Mouse (Mus musculus): Measurements from ENCODE around the gene Tmod3.
"Not testable (repeated sequence)": the region's sequence is repeated elsewhere in the genome, so short reads cannot be mapped to it uniquely, and the experiment has no call there.

Tmod3 gene

GRCm38 (mm10) chr9:75553719-75554118, 5.7 kb downstream of the Tmod3 start:
- DNase-seq (ENCODE audit: low spot score), result no peak

GRCm38 (mm10) chr9:75551342-75551741, 8.1 kb downstream of the Tmod3 start:
- DNase-seq (ENCODE audit: low spot score), result no peak

- peak; percentile 55 for DNase-seq (ENCODE audit: low spot score)
These were observed 10.4 kb downstream of the Tmod3 start for GRCm38 (mm10) chr9:75549010-75549409.

GRCm38 (mm10) chr9:75546885-75547553, 12.4 kb downstream of the Tmod3 start:
- peak; percentile 96 for DNase-seq (ENCODE audit: low spot score)

GRCm38 (mm10) chr9:75545514-75545913, 13.9 kb downstream of the Tmod3 start:
- DNase-seq (ENCODE audit: low spot score), result no peak

- DNase-seq (ENCODE audit: low spot score), result peak; percentile 84
These were observed 18.0 kb downstream of the Tmod3 start for GRCm38 (mm10) chr9:75541497-75541896.

- DNase-seq (ENCODE audit: low spot score), result no peak
These were observed 23.0 kb downstream of the Tmod3 start for GRCm38 (mm10) chr9:75536422-75536821.

- no peak for DNase-seq (ENCODE audit: low spot score)
These were observed 25.0 kb downstream of the Tmod3 start for GRCm38 (mm10) chr9:75534431-75534962.

- DNase-seq (ENCODE audit: low spot score), result not testable (repeated sequence)
These were observed 26.5 kb downstream of the Tmod3 start for GRCm38 (mm10) chr9:75532989-75533388.

GRCm38 (mm10) chr9:75532461-75532860, 27.0 kb downstream of the Tmod3 start:
- DNase-seq (ENCODE audit: low spot score), result no peak

- DNase-seq (ENCODE audit: low spot score), result no peak
These were observed 30.1 kb downstream of the Tmod3 start for GRCm38 (mm10) chr9:75529358-75529757.

GRCm38 (mm10) chr9:75528096-75528495, 31.4 kb downstream of the Tmod3 start:
- no peak for DNase-seq (ENCODE audit: low spot score)

- no peak for DNase-seq (ENCODE audit: low spot score)
These were observed 31.9 kb downstream of the Tmod3 start for GRCm38 (mm10) chr9:75527368-75528059.

GRCm38 (mm10) chr9:75523646-75524045, 35.8 kb downstream of the Tmod3 start:
- DNase-seq (ENCODE audit: low spot score), result peak; percentile 51

GRCm38 (mm10) chr9:75522217-75522616, 37.2 kb downstream of the Tmod3 start:
- no peak for DNase-seq (ENCODE audit: low spot score)

GRCm38 (mm10) chr9:75521788-75522187, 37.7 kb downstream of the Tmod3 start:
- peak; percentile 82 for DNase-seq (ENCODE audit: low spot score)

GRCm38 (mm10) chr9:75520940-75521339, 38.5 kb downstream of the Tmod3 start:
- no peak for DNase-seq (ENCODE audit: low spot score)

- DNase-seq (ENCODE audit: low spot score), result no peak
These were observed 41.7 kb downstream of the Tmod3 start for GRCm38 (mm10) chr9:75517751-75518150.

GRCm38 (mm10) chr9:75515464-75516113, 43.9 kb downstream of the Tmod3 start:
- peak; percentile 50 for DNase-seq (ENCODE audit: low spot score)

GRCm38 (mm10) chr9:75511236-75511939, 48.1 kb downstream of the Tmod3 start:
- DNase-seq (ENCODE audit: low spot score), result no peak

GRCm38 (mm10) chr9:75504311-75504710, 55.1 kb downstream of the Tmod3 start:
- no peak for DNase-seq (ENCODE audit: low spot score)

- DNase-seq (ENCODE audit: low spot score), result no peak
These were observed 60.9 kb downstream of the Tmod3 start for GRCm38 (mm10) chr9:75498571-75498970.
